Mouse (Mus musculus): ENCODE results near the gene 2210017I01Rik.

GRCm38 (mm10) chr3:92572514-92573155, 34.7 kb downstream of the 2210017I01Rik start:
- no peak for TF ChIP-seq CTCF (IDR thresholded peaks at IDR 0.05; ENCODE audit: insufficient read depth, low read depth, low read length)
- no peak for TF ChIP-seq POLR2A (IDR thresholded peaks at IDR 0.05; ENCODE audit: insufficient read depth, low read depth, low read length)

Measured in olfactory bulb, adult 2 months (tissue).